Mouse (Mus musculus) bone marrow, adult 2 months (tissue): ENCODE data around the gene Ciao1.

Source experiments
- CTCF ChIP-seq: fragments of 200-500 bp; IDR thresholded peaks from 2 replicates; pipeline ENCODE4 v1.5.1; 2011; ENCODE audit warnings: low read length, control low read depth; ENCODE audit not compliant: control insufficient read depth, insufficient read depth
- POLR2A ChIP-seq: fragments of 200-500 bp; IDR thresholded peaks from 2 replicates; pipeline ENCODE4 v1.6.1; 2011; ENCODE audit warnings: low read depth, mild to moderate bottlenecking, control low read depth, low read length, borderline replicate concordance; ENCODE audit not compliant: control insufficient read depth

DNA sequence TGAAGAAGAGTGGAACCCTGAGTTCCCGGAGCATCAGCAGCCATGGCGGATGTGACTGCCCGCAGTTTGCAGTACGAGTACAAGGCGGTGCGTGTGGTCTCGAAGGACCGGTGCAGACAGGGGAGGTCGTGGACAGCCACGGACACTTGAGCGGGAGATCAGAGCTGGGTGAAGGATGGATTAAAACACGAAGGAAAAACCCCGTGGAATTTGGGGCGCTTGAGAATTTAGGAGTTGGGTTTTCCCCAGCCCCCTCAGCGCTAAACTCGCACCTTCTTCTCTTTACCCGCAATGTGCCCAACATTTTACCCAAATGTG, 39.2 kb downstream of the Ciao1 start:
- TF ChIP-seq CTCF (no peak), POLR2A (no peak)
